Mouse (Mus musculus) heart, adult 2 months (tissue): ENCODE results near the gene Magi2.

ENCODE experiments used
- CTCF ChIP-seq: fragments of 200-600 bp; IDR thresholded peaks from 2 replicates; pipeline ENCODE4 v1.8.1; 2022; ENCODE audit warnings: antibody characterized with exemption, mild to moderate bottlenecking, moderate library complexity
- EP300 ChIP-seq: fragments of 200-500 bp; IDR thresholded peaks from 2 replicates; pipeline ENCODE4 v1.6.1; 2011; ENCODE audit warnings: low read depth, low read length, control low read depth; ENCODE audit not compliant: insufficient read depth
- POLR2A ChIP-seq: fragments of 200-500 bp; IDR thresholded peaks from 2 replicates; pipeline ENCODE4 v1.6.1; 2011; ENCODE audit warnings: mild to moderate bottlenecking, low read depth, low read length, control low read depth; ENCODE audit not compliant: insufficient read depth

DNA sequence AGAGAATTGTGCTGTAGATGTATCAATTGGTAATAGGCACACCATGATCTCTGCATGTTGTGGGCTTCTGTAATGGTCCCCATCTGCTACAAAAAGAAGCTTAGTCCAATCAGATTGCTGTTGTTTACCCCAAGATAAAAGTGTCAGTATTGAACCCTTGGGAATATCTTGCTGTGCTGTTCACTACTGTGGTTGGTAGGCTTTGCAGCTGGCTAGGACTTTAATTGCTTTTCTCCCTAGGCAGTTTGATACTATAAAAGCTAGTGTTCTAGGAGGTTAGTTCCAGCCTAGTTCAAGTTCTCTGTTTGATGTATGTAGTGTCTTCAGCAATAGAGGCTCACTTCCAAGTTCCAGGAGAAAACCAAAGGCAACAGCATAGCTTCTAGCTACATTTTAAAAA, 1188.5 kb downstream of the Magi2 start:
- TF ChIP-seq CTCF (no peak), POLR2A (no peak), EP300 (no peak)
